Mouse (Mus musculus): Measurements from ENCODE around the gene Khdc3.
A peak's percentile ranks its signal among the peaks of the same experiment; 100 is the strongest.
"Not testable (repeated sequence)": the region's sequence is repeated elsewhere in the genome, so short reads cannot be mapped to it uniquely, and the experiment has no call there.

The Khdc3 gene

GRCm38 (mm10) chr9:73102181-73102580 is 545 bp downstream of the Khdc3 start, which contains the start of gene Gm20509:
Gm20509 (plus strand) TSS chr9:73102470.
- DNase-seq (ENCODE audit: low spot score in 2 of 2), result no peak

- no peak for DNase-seq (ENCODE audit: low spot score in 2 of 2)
Measured at GRCm38 (mm10) chr9:73103159-73103879, 1.7 kb downstream of the Khdc3 start.

- no peak for DNase-seq (ENCODE audit: low spot score in 2 of 2)
Measured at GRCm38 (mm10) chr9:73103880-73104198, 2.2 kb downstream of the Khdc3 start.

GRCm38 (mm10) chr9:73105141-73105540 is 3.5 kb downstream of the Khdc3 start:
- no peak for DNase-seq (ENCODE audit: low spot score in 2 of 2)

GRCm38 (mm10) chr9:73105771-73106170 is 4.1 kb downstream of the Khdc3 start:
- no peak for DNase-seq (ENCODE audit: low spot score in 2 of 2)

GRCm38 (mm10) chr9:73112919-73113906 is 11.6 kb downstream of the Khdc3 start, which contains the start of gene Rsl24d1:
Rsl24d1 (plus strand) TSS chr9:73113426.
- DNase-seq (ENCODE audit: low spot score in 2 of 2), result peak; percentile 48 to 63

GRCm38 (mm10) chr9:73116704-73117103 is 15.1 kb downstream of the Khdc3 start:
- DNase-seq (ENCODE audit: low spot score in 2 of 2), result not testable (repeated sequence)

- DNase-seq (ENCODE audit: low spot score in 2 of 2), result no peak
Measured at GRCm38 (mm10) chr9:73118012-73118411, 16.4 kb downstream of the Khdc3 start.

- peak in 1 of 2 experiments; percentile 9 for DNase-seq (ENCODE audit: low spot score in 2 of 2)
Measured at GRCm38 (mm10) chr9:73121735-73122134, 20.1 kb downstream of the Khdc3 start.

- no peak for DNase-seq (ENCODE audit: low spot score in 2 of 2)
Measured at GRCm38 (mm10) chr9:73125043-73125570, 23.5 kb downstream of the Khdc3 start.

- no peak for DNase-seq (ENCODE audit: low spot score in 2 of 2)
Measured at GRCm38 (mm10) chr9:73127457-73127856, 25.8 kb downstream of the Khdc3 start.

GRCm38 (mm10) chr9:73129875-73130274 is 28.2 kb downstream of the Khdc3 start:
- DNase-seq (ENCODE audit: low spot score in 2 of 2), result no peak

- DNase-seq (ENCODE audit: low spot score in 2 of 2), result no peak
Measured at GRCm38 (mm10) chr9:73130529-73130928, 28.9 kb downstream of the Khdc3 start.

- no peak for DNase-seq (ENCODE audit: low spot score in 2 of 2)
Measured at GRCm38 (mm10) chr9:73137341-73137886, 35.8 kb downstream of the Khdc3 start.

Data from spleen, postnatal 14 days (tissue).